Mouse (Mus musculus): ENCODE results near the gene Inmt. TPM values are rescaled to one million over a fixed set of nuclear protein-coding genes. Genes with fewer than 3 reads are reported as not detected.

Gene Inmt
- total and polyA plus RNA-seq, 2 experiments, result 421 to 2,435 TPM

DNA sequence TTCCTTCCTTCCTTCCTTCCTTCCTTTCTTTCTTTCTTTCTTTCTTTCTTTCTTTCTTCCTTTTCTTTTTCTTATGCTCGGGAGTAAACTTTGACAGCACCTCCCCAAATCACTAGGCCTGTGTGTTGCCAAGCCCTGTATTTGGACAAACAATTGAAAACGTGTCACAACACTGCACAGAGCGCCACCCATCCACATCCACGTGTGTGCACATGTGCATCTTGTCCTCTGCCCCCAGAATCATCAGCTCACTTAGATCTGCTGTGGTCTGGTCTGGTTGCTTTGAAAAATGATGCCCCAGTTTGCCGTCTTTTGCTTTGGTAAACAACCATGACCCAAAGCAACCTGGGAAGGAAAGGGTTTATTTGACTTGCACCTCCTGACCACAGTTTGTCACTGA lies 1.0 kb upstream of the Inmt start:
- Histone ChIP-seq H3K27me3 (ENCODE audit: control insufficient read depth, insufficient read depth, low read length) (no peaks in the 10 kb centered on the region), H3K4me3 (ENCODE audit: insufficient read depth, low read depth, low read length) (no peak overlapping the region), H3K79me2 (ENCODE audit: control insufficient read depth, insufficient read depth, low read length) (no peaks in the 10 kb centered on the region), H3K4me1 (ENCODE audit: control insufficient read depth, insufficient read depth, low read length) (peaks cover 22% of the 10 kb centered on the region), H3K9ac (ENCODE audit: low read depth, low read length) (peak overlapping the region; percentile 19), H3K36me3 (ENCODE audit: control insufficient read depth, insufficient read depth, low read length) (peaks cover 4% of the 10 kb centered on the region), H3K27ac (replicated peaks; ENCODE audit: insufficient read depth, low read depth, low read length) (peak overlapping the region; percentile 78)
- TF ChIP-seq POLR2A (IDR thresholded peaks at IDR 0.05; ENCODE audit: extremely low read depth, insufficient read depth, low read length) (no peak), CTCF (IDR thresholded peaks at IDR 0.05; ENCODE audit: low read depth, low read length) (no peak)
- DNase-seq (ENCODE audit: extremely low read depth, low read depth, low spot score), result peak; percentile 98
- 10% methylated on average over 5 of the region's 5 CpGs for WGBS

DNA sequence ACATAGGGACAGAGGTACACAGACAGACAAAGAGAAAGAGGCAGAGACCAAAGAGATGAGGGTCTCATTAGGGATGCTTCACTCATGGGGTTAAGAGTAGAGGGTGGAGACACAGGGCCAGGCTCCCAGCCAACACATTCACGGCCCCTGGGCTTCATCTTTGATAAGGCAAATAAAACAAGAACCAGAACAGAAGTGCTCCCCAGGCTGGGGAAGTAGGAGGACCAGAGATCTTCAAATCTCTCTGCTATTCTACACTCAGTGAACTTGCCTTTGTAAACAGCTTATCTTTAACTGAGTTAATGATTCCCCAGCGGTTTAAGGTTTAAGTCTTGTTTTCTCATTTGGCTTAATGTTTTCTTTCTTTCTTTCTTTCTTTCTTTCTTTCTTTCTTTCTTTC lies 613 bp upstream of the Inmt start:
- H3K4me1 ChIP-seq (ENCODE audit: control insufficient read depth, insufficient read depth, low read length), result peaks cover 22% of the 10 kb centered on the region
- H3K4me3 ChIP-seq (ENCODE audit: insufficient read depth, low read depth, low read length), result no peak overlapping the region
- peak overlapping the region; percentile 96 for H3K27ac ChIP-seq (replicated peaks; ENCODE audit: insufficient read depth, low read depth, low read length)
- H3K79me2 ChIP-seq (ENCODE audit: control insufficient read depth, insufficient read depth, low read length), result no peaks in the 10 kb centered on the region
- WGBS, result 9% methylated on average over 2 of the region's 2 CpGs
- no peaks in the 10 kb centered on the region for H3K27me3 ChIP-seq (ENCODE audit: control insufficient read depth, insufficient read depth, low read length)
- peak overlapping the region; percentile 50; the same call in 1 of the 2 replicates for H3K9ac ChIP-seq (ENCODE audit: low read depth, low read length)
- peak; percentile 95 for DNase-seq (ENCODE audit: extremely low read depth, low read depth, low spot score)
- peaks cover 4% of the 10 kb centered on the region for H3K36me3 ChIP-seq (ENCODE audit: control insufficient read depth, insufficient read depth, low read length)
- TF ChIP-seq CTCF (IDR thresholded peaks at IDR 0.05; ENCODE audit: low read depth, low read length) (no peak), POLR2A (IDR thresholded peaks at IDR 0.05; ENCODE audit: extremely low read depth, insufficient read depth, low read length) (no peak)

DNA sequence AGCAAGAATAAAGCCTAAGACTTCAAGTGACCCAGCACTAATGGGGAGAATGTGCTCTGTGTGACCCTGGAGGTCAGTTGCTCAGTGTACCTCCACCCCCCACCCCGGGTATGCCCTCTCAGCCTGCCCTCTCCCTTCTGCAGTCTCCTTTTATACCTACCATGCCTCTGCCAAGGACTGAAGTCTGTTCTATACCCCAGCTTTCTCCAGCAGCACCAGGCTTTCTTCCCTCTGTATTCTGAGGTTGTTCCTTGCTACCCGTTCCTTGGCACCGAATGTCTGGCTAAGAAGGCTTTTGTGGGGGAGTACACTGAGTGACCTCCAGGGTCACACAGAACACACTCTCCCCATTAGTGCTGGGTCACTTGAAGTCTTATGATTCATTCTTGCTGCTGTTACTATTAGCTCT lies 898 bp downstream of the Inmt start:
- Histone ChIP-seq H3K9ac (ENCODE audit: low read depth, low read length) (peak overlapping the region; percentile 86), H3K4me3 (ENCODE audit: insufficient read depth, low read depth, low read length) (peak overlapping the region; percentile 43), H3K27me3 (ENCODE audit: control insufficient read depth, insufficient read depth, low read length) (no peaks in the 10 kb centered on the region), H3K4me1 (ENCODE audit: control insufficient read depth, insufficient read depth, low read length) (peaks cover 20% of the 10 kb centered on the region), H3K27ac (replicated peaks; ENCODE audit: insufficient read depth, low read depth, low read length) (peak overlapping the region; percentile 79), H3K36me3 (ENCODE audit: control insufficient read depth, insufficient read depth, low read length) (peaks cover 4% of the 10 kb centered on the region), H3K79me2 (ENCODE audit: control insufficient read depth, insufficient read depth, low read length) (no peaks in the 10 kb centered on the region)
- peak; percentile 60 for DNase-seq (ENCODE audit: extremely low read depth, low read depth, low spot score)
- TF ChIP-seq CTCF (IDR thresholded peaks at IDR 0.05; ENCODE audit: low read depth, low read length) (no peak), POLR2A (IDR thresholded peaks at IDR 0.05; ENCODE audit: extremely low read depth, insufficient read depth, low read length) (no peak)
- WGBS, result 16% methylated on average over 3 of the region's 3 CpGs

DNA sequence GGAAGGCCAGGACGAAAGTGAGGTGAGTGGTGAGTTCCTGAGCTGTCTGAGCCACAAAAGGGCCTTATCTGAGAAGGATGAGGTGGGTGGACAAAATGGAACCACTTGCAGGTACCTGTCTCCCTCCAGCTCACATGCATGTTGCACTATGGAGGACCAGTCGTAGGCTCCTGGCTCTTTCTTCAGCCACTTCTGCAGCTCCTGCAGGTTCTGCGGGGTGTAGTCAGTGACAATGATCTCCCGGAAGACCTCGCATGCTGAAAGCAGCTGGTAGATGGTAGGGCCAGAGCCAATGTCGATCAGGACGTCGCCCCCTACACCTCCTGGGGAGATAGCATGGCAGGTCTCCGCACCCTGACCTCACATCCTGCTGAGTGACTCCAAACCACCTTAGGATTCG lies 1.7 kb downstream of the Inmt start:
- Histone ChIP-seq H3K27ac (replicated peaks; ENCODE audit: insufficient read depth, low read depth, low read length) (peak overlapping the region; percentile 79), H3K9ac (ENCODE audit: low read depth, low read length) (peak overlapping the region; percentile 86), H3K27me3 (ENCODE audit: control insufficient read depth, insufficient read depth, low read length) (no peaks in the 10 kb centered on the region), H3K4me1 (ENCODE audit: control insufficient read depth, insufficient read depth, low read length) (peaks cover 20% of the 10 kb centered on the region), H3K4me3 (ENCODE audit: insufficient read depth, low read depth, low read length) (peak overlapping the region; percentile 43), H3K79me2 (ENCODE audit: control insufficient read depth, insufficient read depth, low read length) (no peaks in the 10 kb centered on the region), H3K36me3 (ENCODE audit: control insufficient read depth, insufficient read depth, low read length) (peaks cover 4% of the 10 kb centered on the region)
- 29% methylated on average over 10 of the region's 10 CpGs for WGBS
- DNase-seq (ENCODE audit: extremely low read depth, low read depth, low spot score), result no peak
- TF ChIP-seq POLR2A (IDR thresholded peaks at IDR 0.05; ENCODE audit: extremely low read depth, insufficient read depth, low read length) (0 out of 2 replicates have a peak, but pooled peaks have one; percentile 20), CTCF (IDR thresholded peaks at IDR 0.05; ENCODE audit: low read depth, low read length) (no peak)

DNA sequence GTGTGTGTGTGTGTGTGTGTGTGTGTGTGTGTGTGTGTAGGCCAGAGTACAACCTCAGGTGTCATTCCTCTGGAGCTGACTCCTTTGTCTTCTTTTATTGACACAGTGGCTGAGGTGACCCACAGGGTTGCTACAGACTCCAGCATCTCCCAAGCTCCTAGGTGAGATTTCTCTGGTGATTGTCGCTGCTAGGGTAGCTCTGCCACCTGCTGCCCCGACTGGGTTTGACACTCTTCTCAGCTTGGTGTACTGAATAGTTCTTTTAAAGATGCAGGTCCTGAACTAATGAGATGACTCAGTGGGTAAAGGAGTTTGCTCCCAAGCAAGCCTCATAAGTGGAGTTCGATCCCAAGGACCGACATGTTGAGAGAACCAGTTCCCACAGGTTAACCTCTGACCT lies 3.2 kb downstream of the Inmt start:
- WGBS, result 29% methylated on average over 4 of the region's 4 CpGs
- Histone ChIP-seq H3K79me2 (ENCODE audit: control insufficient read depth, insufficient read depth, low read length) (no peaks in the 10 kb centered on the region), H3K27ac (replicated peaks; ENCODE audit: insufficient read depth, low read depth, low read length) (no peak overlapping the region), H3K27me3 (ENCODE audit: control insufficient read depth, insufficient read depth, low read length) (no peaks in the 10 kb centered on the region), H3K36me3 (ENCODE audit: control insufficient read depth, insufficient read depth, low read length) (peaks cover 4% of the 10 kb centered on the region), H3K4me1 (ENCODE audit: control insufficient read depth, insufficient read depth, low read length) (peaks cover 13% of the 10 kb centered on the region), H3K4me3 (ENCODE audit: insufficient read depth, low read depth, low read length) (no peak overlapping the region), H3K9ac (ENCODE audit: low read depth, low read length) (no peak overlapping the region)
- peak; percentile 43 for DNase-seq (ENCODE audit: extremely low read depth, low read depth, low spot score)
- peak; percentile 18; the same call in 1 of the 2 replicates for TF ChIP-seq CTCF (IDR thresholded peaks at IDR 0.05; ENCODE audit: low read depth, low read length)
- TF ChIP-seq POLR2A (IDR thresholded peaks at IDR 0.05; ENCODE audit: extremely low read depth, insufficient read depth, low read length), result no peak

DNA sequence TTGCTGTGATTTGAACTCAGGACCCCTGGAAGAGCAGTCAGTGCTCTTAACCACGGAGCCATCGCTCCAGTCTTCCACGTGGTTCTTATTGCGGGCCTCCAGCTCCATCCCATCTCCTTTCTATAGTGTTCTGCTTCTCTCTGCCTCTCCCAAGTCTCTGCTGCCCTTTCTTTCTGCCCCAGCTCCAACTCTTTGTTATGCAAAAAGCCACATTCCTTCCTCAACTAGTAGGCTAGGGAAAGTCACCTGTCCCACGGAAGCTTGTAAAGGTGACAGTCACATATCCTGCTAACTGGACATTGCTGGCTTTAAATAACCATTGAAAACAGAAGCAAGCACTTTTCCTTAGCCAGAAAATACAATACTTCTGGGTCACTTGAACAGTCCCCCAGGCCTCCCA lies 5.0 kb downstream of the Inmt start:
- TF ChIP-seq POLR2A (IDR thresholded peaks at IDR 0.05; ENCODE audit: extremely low read depth, insufficient read depth, low read length) (no peak), CTCF (IDR thresholded peaks at IDR 0.05; ENCODE audit: low read depth, low read length) (no peak)

More for the DNA sequence above, 5.0 kb downstream of the Inmt start:
- H3K4me3 ChIP-seq (ENCODE audit: insufficient read depth, low read depth, low read length), result no peak overlapping the region
- DNase-seq (ENCODE audit: extremely low read depth, low read depth, low spot score), result no peak
- no peaks in the 10 kb centered on the region for H3K79me2 ChIP-seq (ENCODE audit: control insufficient read depth, insufficient read depth, low read length)
- H3K36me3 ChIP-seq (ENCODE audit: control insufficient read depth, insufficient read depth, low read length), result peaks cover 4% of the 10 kb centered on the region
- no peak overlapping the region for H3K27ac ChIP-seq (replicated peaks; ENCODE audit: insufficient read depth, low read depth, low read length)
- no peaks in the 10 kb centered on the region for H3K27me3 ChIP-seq (ENCODE audit: control insufficient read depth, insufficient read depth, low read length)
- H3K4me1 ChIP-seq (ENCODE audit: control insufficient read depth, insufficient read depth, low read length), result peaks cover 7% of the 10 kb centered on the region; the same call in 1 of the 2 replicates
- WGBS, result 48% methylated on average over 5 of the region's 5 CpGs
- no peak overlapping the region for H3K9ac ChIP-seq (ENCODE audit: low read depth, low read length)

Data from liver, adult 2 months (tissue).